Mouse (Mus musculus) midbrain, postnatal 0 days (tissue): ENCODE results near the gene Igtp. TPM values are rescaled to one million over a fixed set of nuclear protein-coding genes. Genes with fewer than 3 reads are reported as not detected.
"Not testable (repeated sequence)": the region's sequence is repeated elsewhere in the genome, so short reads cannot be mapped to it uniquely, and the experiment has no call there.

ENCODE experiments used
- ATAC-seq: fragments of 200-750 bp; cut with Nextera tagmentation; 2 replicates; pipeline ENCODE4 v1.8.0; 2017; ENCODE audit warnings: moderate number of reproducible peaks, mild to moderate bottlenecking, moderate TSS enrichment, moderate library complexity; ENCODE audit not compliant: low FRiP score
- DNase-seq: peaks from one replicate; pipeline ENCODE4 v3.0.0-alpha.2; 2015; ENCODE audit warnings: low spot score
- H3K27ac ChIP-seq: fragments of 300-500 bp; sonication (generic); 2 replicates; pipeline ENCODE4 v1.5.1; 2014; ENCODE audit warnings: low read depth, mild to moderate bottlenecking, low read length, mixed read lengths
- H3K27me3 ChIP-seq: fragments of 300-500 bp; sonication (generic); 2 replicates; pipeline ENCODE4 v1.6.1; 2014; ENCODE audit warnings: low read length, control low read depth, mixed read lengths; ENCODE audit not compliant: insufficient read depth
- H3K36me3 ChIP-seq: fragments of 300-500 bp; sonication (generic); 2 replicates; pipeline ENCODE4 v1.6.1; 2014; ENCODE audit warnings: low read length, control low read depth, mixed read lengths; ENCODE audit not compliant: insufficient read depth
- H3K4me1 ChIP-seq: fragments of 300-500 bp; sonication (generic); 2 replicates; pipeline ENCODE4 v1.6.1; 2014; ENCODE audit warnings: mild to moderate bottlenecking, control low read depth, antibody characterized with exemption, low read length, mixed read lengths; ENCODE audit not compliant: insufficient read depth
- H3K4me2 ChIP-seq: fragments of 300-500 bp; sonication (generic); 2 replicates; pipeline ENCODE4 v1.6.1; 2014; ENCODE audit warnings: low read depth, mild to moderate bottlenecking, low read length, mixed read lengths; ENCODE audit not compliant: poor library complexity, severe bottlenecking
- H3K4me3 ChIP-seq: fragments of 300-500 bp; sonication (generic); 2 replicates; pipeline ENCODE4 v1.5.1; 2014; ENCODE audit warnings: low read depth, mild to moderate bottlenecking, low read length, moderate library complexity
- H3K9ac ChIP-seq: fragments of 300-500 bp; sonication (generic); replicated peaks from 2 replicates; pipeline ENCODE4 v1.6.1; 2014; ENCODE audit warnings: mild to moderate bottlenecking, low read length, moderate library complexity, mixed read lengths; ENCODE audit not compliant: poor library complexity, severe bottlenecking
- H3K9me3 ChIP-seq: fragments of 300-500 bp; sonication (generic); 2 replicates; pipeline ENCODE4 v1.6.1; 2016; ENCODE audit warnings: low read length, control low read depth
- CTCF ChIP-seq: IDR thresholded peaks from 2 replicates; pipeline ENCODE4 v1.5.1; 2016; ENCODE audit warnings: antibody characterized with exemption, mild to moderate bottlenecking
- WGBS: fragments of 180-500 bp; shearing (Covaris S2); extraction: QIAGEN DNeasy Blood & Tissue Kit; methylation state at CpG from one replicate; pipeline ENCODE4 v1.1.7; 2014; 5-methylcytosine and 5-hydroxymethylcytosine counted together
- polyA plus RNA-seq: library from polyadenylated mRNA; unstranded; fragments of >200 nt; fragmentation: Nextera tagmentation; extraction: Ambion mirVana; gene quantifications from 2 replicates; pipeline ENCODE4 v1.2.1, GENCODE M21; 2015
- total RNA-seq: library from RNA; depleted of rRNA; stranded (reverse); fragments of >200 nt; gene quantifications from 2 replicates; pipeline ENCODE4 v1.2.3, GENCODE M21; 2014; rRNA removed

Gene Igtp
- total RNA-seq, result 1.6 and 2.4 TPM in 2 replicates
- polyA plus RNA-seq, result 1.9 and 2.7 TPM in 2 replicates

- not testable (repeated sequence) for H3K4me1 ChIP-seq, H3K9me3 ChIP-seq, ATAC-seq, H3K36me3 ChIP-seq, H3K27ac ChIP-seq, H3K27me3 ChIP-seq
- 0 out of 2 replicates have a peak within 1 kb of the TSS, but pooled peaks have one; percentile 9 for H3K9ac ChIP-seq
- WGBS, result 10% methylated on average over 11 of the region's 15 CpGs
- H3K4me2 ChIP-seq, result peak within 1 kb of the TSS; percentile 34
- peak; percentile 26 for DNase-seq
- peak within 1 kb of the TSS; percentile 29 for H3K4me3 ChIP-seq
These were observed at the start of gene Igtp, which contains the start of gene Irgm2 for GRCm38 (mm10) chr11:58199229-58200037. Igtp (plus strand) TSS chr11:58199556. Irgm2 (plus strand) TSS chr11:58199618.

GRCm38 (mm10) chr11:58155458-58155857 lies 43.9 kb upstream of the Igtp start:
- H3K9me3 ChIP-seq, result no peaks in the 10 kb centered on the region
- TF ChIP-seq CTCF, result no peak
- no peak overlapping the region for H3K27ac ChIP-seq
- H3K9ac ChIP-seq, result no peak overlapping the region
- no peaks in the 10 kb centered on the region for H3K4me1 ChIP-seq
- no peak overlapping the region for H3K4me3 ChIP-seq
- DNase-seq (no peak), ATAC-seq (no peak)
- H3K27me3 ChIP-seq, result no peaks in the 10 kb centered on the region
- peaks cover 59% of the 10 kb centered on the region for H3K36me3 ChIP-seq
- H3K4me2 ChIP-seq, result no peak overlapping the region
- WGBS, result 96% methylated on average over 9 of the region's 9 CpGs

GRCm38 (mm10) chr11:58156871-58157270 lies 42.5 kb upstream of the Igtp start:
- Histone ChIP-seq H3K9me3 (no peaks in the 10 kb centered on the region), H3K4me1 (no peaks in the 10 kb centered on the region), H3K4me3 (no peak overlapping the region), H3K27ac (no peak overlapping the region), H3K4me2 (no peak overlapping the region), H3K9ac (no peak overlapping the region), H3K27me3 (no peaks in the 10 kb centered on the region), H3K36me3 (peaks cover 48% of the 10 kb centered on the region)
- ATAC-seq (no peak), DNase-seq (no peak)
- TF ChIP-seq CTCF, result no peak
- WGBS, result 87% methylated on average over 3 of the region's 3 CpGs

GRCm38 (mm10) chr11:58165072-58165471 lies 34.3 kb upstream of the Igtp start:
- Histone ChIP-seq H3K27ac (no peak overlapping the region), H3K36me3 (peaks cover 18% of the 10 kb centered on the region; the same call in 1 of the 2 replicates), H3K4me2 (no peak overlapping the region), H3K27me3 (no peaks in the 10 kb centered on the region), H3K4me3 (no peak overlapping the region), H3K9ac (no peak overlapping the region), H3K4me1 (no peaks in the 10 kb centered on the region), H3K9me3 (no peaks in the 10 kb centered on the region)
- ATAC-seq (no peak), DNase-seq (no peak)
- peak; percentile 41 for TF ChIP-seq CTCF
- 96% methylated on average over 2 of the region's 2 CpGs for WGBS

DNA sequence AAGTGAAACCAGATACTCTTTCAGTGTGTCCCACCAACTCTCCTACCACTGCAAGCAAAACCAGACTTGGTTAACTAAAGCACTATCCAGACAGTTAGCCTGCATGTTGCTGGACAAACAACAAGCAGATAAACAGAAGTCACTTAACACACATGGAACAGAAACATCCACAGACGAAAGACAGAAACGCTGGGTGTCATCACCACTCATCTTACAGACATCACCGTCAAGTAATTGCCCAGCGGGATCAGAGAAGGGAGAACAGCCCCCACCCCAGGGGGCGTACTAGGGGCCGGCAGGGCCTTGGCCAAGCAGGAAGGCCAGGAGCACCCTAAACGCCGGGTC lies 31.6 kb upstream of the Igtp start:
- WGBS, result 0% methylated on average over 7 of the region's 8 CpGs
- 0 out of 2 replicates have a peak, but pooled peaks have one; percentile 20 for TF ChIP-seq CTCF
- H3K4me1 ChIP-seq, result no peaks in the 10 kb centered on the region
- peak overlapping the region; percentile 75 for H3K4me2 ChIP-seq
- H3K9ac ChIP-seq, result peak overlapping the region; percentile 65
- H3K4me3 ChIP-seq, result peak overlapping the region; percentile 91
- no peaks in the 10 kb centered on the region for H3K9me3 ChIP-seq
- no peak for DNase-seq
- ATAC-seq, result no peak
- peaks cover 18% of the 10 kb centered on the region; the same call in 1 of the 2 replicates for H3K36me3 ChIP-seq
- H3K27ac ChIP-seq, result peak overlapping the region; percentile 51; the same call in 1 of the 2 replicates
- H3K27me3 ChIP-seq, result no peaks in the 10 kb centered on the region

- ATAC-seq (peak; percentile 87), DNase-seq (peak; percentile 90)
- peak; percentile 46 for TF ChIP-seq CTCF
- Histone ChIP-seq H3K9me3 (no peaks in the 10 kb centered on the region), H3K9ac (peak within 1 kb of the TSS; percentile 65), H3K4me3 (peak within 1 kb of the TSS; percentile 91), H3K27ac (peak within 1 kb of the TSS; percentile 51; the same call in 1 of the 2 replicates), H3K36me3 (peaks cover 13% of the 10 kb centered on the region; the same call in 1 of the 2 replicates), H3K4me2 (peak within 1 kb of the TSS; percentile 75), H3K27me3 (no peaks in the 10 kb centered on the region), H3K4me1 (no peaks in the 10 kb centered on the region)
- WGBS, result 1% methylated on average over 70 of the region's 71 CpGs
These were observed 31.0 kb upstream of the Igtp start, which contains the start of gene Gemin5 for GRCm38 (mm10) chr11:58168167-58168915. Gemin5 (minus strand) TSS chr11:58168539.
